In genomic region chr7:144566921-144567682, GRCm38 (mm10) we compare ENCODE assay signal across 34 mouse cellular contexts. TPM values are rescaled to one million over a fixed set of nuclear protein-coding genes. Genes with fewer than 3 reads are reported as not detected.
A peak's percentile ranks its signal among the peaks of the same experiment; 100 is the strongest.
DNase-seq lines count a peak whose midpoint lies in the region; ATAC-seq and TF ChIP-seq lines count a peak whose summit lies in the region.
"Had no signal": no experiment of that assay in that cellular context is flagged by ENCODE, and none has a peak within 500 bp of the region (broad histone marks: within the 10 kb centered on the region; RNA-seq: fewer than 3 reads in every experiment).

No protein-coding gene starts in this region.

- no peak overlapping the region for H3K9ac ChIP-seq in stomach, embryonic 16.5 days (ENCODE audit: low read length)
- H3K9ac ChIP-seq in midbrain, embryonic 14.5 days (replicated peaks; ENCODE audit: low read length): no peak overlapping the region
- H3K9ac ChIP-seq in hindbrain, embryonic 12.5 days: no peak overlapping the region
- H3K9ac ChIP-seq: embryonic facial prominence, embryonic 12.5 days; heart, embryonic 13.5 days; hindbrain, embryonic 15.5 days; limb, embryonic 15.5 days; liver, embryonic 13.5 days; neural tube, embryonic 13.5 days had no signal

- no peaks in the 10 kb centered on the region for H3K36me3 ChIP-seq in C2C12 (ENCODE audit: control insufficient read depth, insufficient read depth)
- H3K36me3 ChIP-seq in stomach, embryonic 16.5 days (ENCODE audit: control insufficient read depth, insufficient read depth, low read length): no peaks in the 10 kb centered on the region
- H3K36me3 ChIP-seq in midbrain, embryonic 14.5 days (ENCODE audit: control insufficient read depth, insufficient read depth, low read length): no peaks in the 10 kb centered on the region
- no peaks in the 10 kb centered on the region for H3K36me3 ChIP-seq in hindbrain, embryonic 12.5 days
- H3K36me3 ChIP-seq: embryonic facial prominence, embryonic 12.5 days; forebrain, embryonic 10.5 days; G1E; heart, embryonic 13.5 days; hindbrain, embryonic 15.5 days; limb, embryonic 10.5 days; limb, embryonic 15.5 days; liver, embryonic 13.5 days; neural tube, embryonic 13.5 days had no signal

- H3K4me2 ChIP-seq in stomach, embryonic 16.5 days (ENCODE audit: low read depth, low read length): no peak overlapping the region
- no peak overlapping the region for H3K4me2 ChIP-seq in midbrain, embryonic 14.5 days (ENCODE audit: low read length)
- H3K4me2 ChIP-seq in hindbrain, embryonic 12.5 days (replicated peaks): no peak overlapping the region
- H3K4me2 ChIP-seq: embryonic facial prominence, embryonic 12.5 days; heart, embryonic 13.5 days; hindbrain, embryonic 15.5 days; limb, embryonic 15.5 days; liver, embryonic 13.5 days; midbrain, embryonic 11.5 days; neural tube, embryonic 13.5 days had no signal

- H3K4me1 ChIP-seq in stomach, embryonic 16.5 days (ENCODE audit: control insufficient read depth, insufficient read depth, low read length): peaks cover 8% of the 10 kb centered on the region
- no peaks in the 10 kb centered on the region for H3K4me1 ChIP-seq in midbrain, embryonic 14.5 days (ENCODE audit: control insufficient read depth, insufficient read depth, low read length)
- H3K4me1 ChIP-seq in hindbrain, embryonic 12.5 days: no peaks in the 10 kb centered on the region
- H3K4me1 ChIP-seq: embryonic facial prominence, embryonic 12.5 days; hindbrain, embryonic 15.5 days; liver, embryonic 13.5 days; neural tube, embryonic 13.5 days had no signal

- 65% methylated on average over 3 of the region's 3 CpGs for WGBS in stomach, embryonic 16.5 days
- WGBS in midbrain, embryonic 14.5 days: 72% methylated on average over 3 of the region's 3 CpGs
- 64% methylated on average over 3 of the region's 3 CpGs for WGBS in hindbrain, embryonic 12.5 days

- H3K79me3 ChIP-seq in C2C12 (ENCODE audit: low read depth): no peaks in the 10 kb centered on the region

- H3K9me3 ChIP-seq in stomach, embryonic 16.5 days (replicated peaks; ENCODE audit: control insufficient read depth, low read length): no peaks in the 10 kb centered on the region
- H3K9me3 ChIP-seq in midbrain, embryonic 14.5 days (ENCODE audit: control insufficient read depth, low read length): no peaks in the 10 kb centered on the region
- no peaks in the 10 kb centered on the region for H3K9me3 ChIP-seq in hindbrain, embryonic 12.5 days (replicated peaks)
- H3K9me3 ChIP-seq: embryonic facial prominence, embryonic 12.5 days; forebrain, embryonic 10.5 days; G1E; heart, embryonic 13.5 days; hindbrain, embryonic 15.5 days; limb, embryonic 10.5 days; limb, embryonic 15.5 days; liver, embryonic 13.5 days; neural tube, embryonic 13.5 days had no signal

- no peak overlapping the region for H3K4me3 ChIP-seq in C2C12 (ENCODE audit: insufficient read depth, poor library complexity, severe bottlenecking)
- H3K4me3 ChIP-seq in stomach, embryonic 16.5 days (replicated peaks; ENCODE audit: low read length): no peak overlapping the region
- no peak overlapping the region for H3K4me3 ChIP-seq in midbrain, embryonic 14.5 days (replicated peaks; ENCODE audit: low read depth, low read length)
- H3K4me3 ChIP-seq in hindbrain, embryonic 12.5 days: no peak overlapping the region
- H3K4me3 ChIP-seq: embryonic facial prominence, embryonic 12.5 days; forebrain, embryonic 10.5 days; gastrocnemius, adult 2 months; heart, embryonic 13.5 days; hindbrain, embryonic 15.5 days; limb, embryonic 10.5 days; limb, embryonic 15.5 days; liver, embryonic 13.5 days; neural tube, embryonic 13.5 days had no signal

- H3K27me3 ChIP-seq in C2C12 (ENCODE audit: control insufficient read depth, insufficient read depth, insufficient read length): no peaks in the 10 kb centered on the region
- H3K27me3 ChIP-seq in stomach, embryonic 16.5 days (ENCODE audit: control insufficient read depth, insufficient read depth, low read length): no peaks in the 10 kb centered on the region
- H3K27me3 ChIP-seq in midbrain, embryonic 14.5 days (ENCODE audit: control insufficient read depth, insufficient read depth, low read length): no peaks in the 10 kb centered on the region
- peaks cover 11% of the 10 kb centered on the region; the same call in 1 of the 2 replicates for H3K27me3 ChIP-seq in hindbrain, embryonic 12.5 days
- H3K27me3 ChIP-seq: embryonic facial prominence, embryonic 12.5 days; hindbrain, embryonic 15.5 days; limb, embryonic 15.5 days had no signal

- H3K79me2 ChIP-seq in C2C12 (ENCODE audit: control insufficient read depth, insufficient read depth): no peaks in the 10 kb centered on the region

- H3K27ac ChIP-seq in stomach, embryonic 16.5 days (ENCODE audit: low read length): peak overlapping the region; percentile 34; the same call in 1 of the 2 replicates
- no peak overlapping the region for H3K27ac ChIP-seq in midbrain, embryonic 14.5 days (replicated peaks; ENCODE audit: low read depth, low read length)
- no peak overlapping the region for H3K27ac ChIP-seq in hindbrain, embryonic 12.5 days
- H3K27ac ChIP-seq: embryonic facial prominence, embryonic 12.5 days; forebrain, embryonic 10.5 days; gastrocnemius, adult 2 months; heart, embryonic 13.5 days; hindbrain, embryonic 15.5 days; kidney, postnatal 0 days; limb, embryonic 10.5 days; limb, embryonic 15.5 days; liver, embryonic 13.5 days; macrophage; neural tube, embryonic 13.5 days had no signal

- TF ChIP-seq CTCF in C2C12 (IDR thresholded peaks at IDR 0.05; ENCODE audit: control insufficient read depth, insufficient read depth, insufficient read length): no peak

- H3ac ChIP-seq in C2C12 (ENCODE audit: control insufficient read depth, insufficient read length, low read depth): no peak overlapping the region

- ATAC-seq in stomach, embryonic 16.5 days (ENCODE audit: insufficient read depth, low FRiP score): no peak; the same call in 1 of the 2 replicates
- ATAC-seq in midbrain, embryonic 14.5 days (ENCODE audit: low FRiP score, low TSS enrichment): no peak
- ATAC-seq in hindbrain, embryonic 12.5 days (ENCODE audit: low FRiP score): no peak
- ATAC-seq: forebrain, embryonic 16.5 days; inflammation-experienced regulatory T-cells, adult 6 months; lung, postnatal 0 days had no signal

- DNase-seq in 3T3-L1 (ENCODE audit: low read depth, low spot score): peak; percentile 64
- peak; percentile 79 for DNase-seq in fat pad, adult 2 months (ENCODE audit: extremely low read depth, low read depth, low spot score)
- DNase-seq in thymus, postnatal 4 days: no peak
- DNase-seq in midbrain, embryonic 14.5 days: no peak
- DNase-seq: adrenal gland, postnatal 14 days; cerebellum, adult 18-20 months; cerebellum, postnatal 14 days; gastrocnemius, adult 2 months; gastrocnemius, postnatal 36 days; heart, postnatal 10 days; kidney, adult 8-10 months; kidney, postnatal 4 days; layer of hippocampus, postnatal 36 days; liver, embryonic 13.5 days; lung, adult 18-20 months; right cerebral cortex, postnatal 4 days; thymus, postnatal 14 days had no signal

TF ChIP-seq in C2C12, 6 proteins besides CTCF, POLR2A, EP300 and RAD21:
- no peak for TF ChIP-seq FOSL1 (IDR thresholded peaks at IDR 0.05; ENCODE audit: insufficient read depth, low read length, poor library complexity, severe bottlenecking)
- TF ChIP-seq CEBPB (IDR thresholded peaks at IDR 0.05; ENCODE audit: low read depth): peak; percentile 49

RNA-seq across cellular contexts. Expression of gene Ppfia1, which starts 13.6 kb away (rescaled TPM):
- 25.6 TPM for polyA plus RNA-seq in C2C12 (2012; fragmentation: generic; extraction: Trizol)
- 17.9 and 19.2 TPM in 2 replicates for polyA plus RNA-seq in stomach, embryonic 16.5 days (2015; fragmentation: Nextera tagmentation; extraction: Ambion mirVana)
- 28.3 and 33.3 TPM in 2 replicates for polyA plus RNA-seq in midbrain, embryonic 14.5 days (2014; fragmentation: Nextera tagmentation; extraction: Ambion mirVana)
- polyA plus RNA-seq in hindbrain, embryonic 12.5 days (2016; fragmentation: Nextera tagmentation; extraction: Ambion mirVana): 48.9 and 49.0 TPM in 2 replicates

RNA-seq across cellular contexts. Expression of gene Fadd, which starts 15.2 kb away (rescaled TPM):
- polyA plus RNA-seq in C2C12 (2012; fragmentation: generic; extraction: Trizol): 10.3 TPM
- polyA plus RNA-seq in stomach, embryonic 16.5 days (2015; fragmentation: Nextera tagmentation; extraction: Ambion mirVana): 10.8 and 10.9 TPM in 2 replicates
- polyA plus RNA-seq in midbrain, embryonic 14.5 days (2014; fragmentation: Nextera tagmentation; extraction: Ambion mirVana): 4.2 and 6.1 TPM in 2 replicates
- 7.4 and 7.7 TPM in 2 replicates for polyA plus RNA-seq in hindbrain, embryonic 12.5 days (2016; fragmentation: Nextera tagmentation; extraction: Ambion mirVana)

Comparison
In these comparisons a context has a peak if more than half of its experiments do, and no peak if none do; other contexts are left out.
1. DNase-seq: peak in 3T3-L1 (single experiment) and fat pad, adult 2 months (single experiment); none in thymus, postnatal 4 days (single experiment) and midbrain, embryonic 14.5 days (single experiment).